Mouse (Mus musculus) heart, embryonic 10.5 days (tissue): Measurements from ENCODE around the gene Gpcpd1. TPM values are rescaled to one million over a fixed set of nuclear protein-coding genes. Genes with fewer than 3 reads are reported as not detected.
A peak's percentile ranks its signal among the peaks of the same experiment; 100 is the strongest.

Experiments
- DNase-seq: peaks from one replicate; pipeline ENCODE4 v3.0.0-alpha.2; 2017; ENCODE audit warnings: low spot score
- H3K27ac ChIP-seq: fragments of 300-500 bp; sonication (generic); 2 replicates; pipeline ENCODE4 v1.5.1; 2016; ENCODE audit warnings: mild to moderate bottlenecking
- H3K27me3 ChIP-seq: fragments of 300-500 bp; sonication (generic); 2 replicates; pipeline ENCODE4 v1.6.1; 2016; ENCODE audit warnings: mild to moderate bottlenecking; ENCODE audit not compliant: poor library complexity, insufficient read depth, severe bottlenecking
- H3K36me3 ChIP-seq: fragments of 300-500 bp; sonication (generic); 2 replicates; pipeline ENCODE4 v1.6.1; 2016; ENCODE audit warnings: mild to moderate bottlenecking, moderate library complexity
- H3K4me1 ChIP-seq: fragments of 300-500 bp; sonication (generic); 2 replicates; pipeline ENCODE4 v1.6.1; 2016; ENCODE audit warnings: mild to moderate bottlenecking
- H3K4me3 ChIP-seq: fragments of 300-500 bp; sonication (generic); 2 replicates; pipeline ENCODE4 v1.5.1; 2016; ENCODE audit warnings: mild to moderate bottlenecking, moderate library complexity
- H3K9me3 ChIP-seq: fragments of 300-500 bp; sonication (generic); 2 replicates; pipeline ENCODE4 v1.6.1; 2016; ENCODE audit warnings: mild to moderate bottlenecking, moderate library complexity
- WGBS: fragments of 180-500 bp; shearing (Covaris S2); methylation state at CpG from one replicate; pipeline ENCODE4 v1.1.7; 2016; 5-methylcytosine and 5-hydroxymethylcytosine counted together
- polyA plus RNA-seq: library from polyadenylated mRNA; unstranded; fragments of >200 nt; fragmentation: Nextera tagmentation; extraction: Ambion mirVana; gene quantifications from 2 replicates; pipeline ENCODE4 v1.2.1, GENCODE M21; 2016

Gene Gpcpd1
- polyA plus RNA-seq, 1 experiment from 2014 or later = 28.0 TPM

DNA sequence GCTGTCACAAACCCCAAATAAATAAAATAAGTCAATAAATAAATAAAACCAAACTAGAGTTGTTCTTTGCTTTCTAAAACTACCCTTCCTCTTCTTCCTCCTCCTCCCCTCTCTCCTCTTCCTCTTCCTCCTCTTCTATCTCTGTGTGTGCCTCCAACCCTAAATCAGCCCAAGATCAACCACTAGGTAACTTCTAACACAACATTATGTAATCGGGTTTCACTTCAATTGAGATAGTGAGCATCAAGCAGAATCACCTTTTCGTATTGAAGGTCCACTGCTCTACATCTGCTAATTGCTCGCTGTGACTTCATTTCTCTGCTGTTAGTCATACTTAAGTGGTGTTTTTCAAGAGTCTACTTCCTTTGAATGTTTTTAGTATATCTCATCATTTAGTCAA lies 8.8 kb downstream of the Gpcpd1 start:
- H3K27me3 ChIP-seq = no peaks in the 10 kb centered on the region
- H3K9me3 ChIP-seq = no peaks in the 10 kb centered on the region
- H3K4me3 ChIP-seq = no peak overlapping the region; the same call in 1 of the 2 replicates
- WGBS = 90% methylated on average over 3 of the region's 3 CpGs
- no peak for DNase-seq
- no peaks in the 10 kb centered on the region for H3K36me3 ChIP-seq
- peaks cover 16% of the 10 kb centered on the region for H3K4me1 ChIP-seq
- 0 out of 2 replicates have a peak overlapping the region, but pooled peaks have one; percentile 99 for H3K27ac ChIP-seq

GRCm38 (mm10) chr2:132578059-132578458 lies 9.5 kb downstream of the Gpcpd1 start:
- Histone ChIP-seq H3K27ac (peak overlapping the region; percentile 99), H3K4me3 (peak overlapping the region; percentile 87), H3K27me3 (no peaks in the 10 kb centered on the region), H3K4me1 (peaks cover 16% of the 10 kb centered on the region), H3K36me3 (no peaks in the 10 kb centered on the region), H3K9me3 (no peaks in the 10 kb centered on the region)
- peak; percentile 97 for DNase-seq
- under 1% methylated on average over 38 of the region's 38 CpGs for WGBS

GRCm38 (mm10) chr2:132577431-132577981 lies 10.0 kb downstream of the Gpcpd1 start:
- peaks cover 16% of the 10 kb centered on the region for H3K4me1 ChIP-seq
- WGBS = under 1% methylated on average over 41 of the region's 41 CpGs
- H3K9me3 ChIP-seq = no peaks in the 10 kb centered on the region
- peak; percentile 82 for DNase-seq
- H3K4me3 ChIP-seq = peak overlapping the region; percentile 87
- peak overlapping the region; percentile 99 for H3K27ac ChIP-seq
- no peaks in the 10 kb centered on the region for H3K27me3 ChIP-seq
- no peaks in the 10 kb centered on the region for H3K36me3 ChIP-seq

GRCm38 (mm10) chr2:132576522-132577135 lies 10.9 kb downstream of the Gpcpd1 start:
- no peak for DNase-seq
- H3K27ac ChIP-seq = peak overlapping the region; percentile 99; the same call in 1 of the 2 replicates

GRCm38 (mm10) chr2:132575759-132576439 lies 11.6 kb downstream of the Gpcpd1 start:
- Histone ChIP-seq H3K4me1 (peaks cover 16% of the 10 kb centered on the region), H3K27ac (no peak overlapping the region), H3K9me3 (no peaks in the 10 kb centered on the region), H3K4me3 (0 out of 2 replicates have a peak overlapping the region, but pooled peaks have one; percentile 6), H3K36me3 (peaks cover 10% of the 10 kb centered on the region), H3K27me3 (no peaks in the 10 kb centered on the region)
- no peak for DNase-seq
- WGBS = 80% methylated on average over 11 of the region's 11 CpGs

More at GRCm38 (mm10) chr2:132576522-132577135, 10.9 kb downstream of the Gpcpd1 start:
- Histone ChIP-seq H3K4me3 (peak overlapping the region; percentile 87), H3K4me1 (peaks cover 16% of the 10 kb centered on the region), H3K36me3 (peaks cover 4% of the 10 kb centered on the region; the same call in 1 of the 2 replicates), H3K9me3 (no peaks in the 10 kb centered on the region), H3K27me3 (no peaks in the 10 kb centered on the region)
- WGBS = 54% methylated on average over 3 of the region's 3 CpGs

GRCm38 (mm10) chr2:132575256-132575655 lies 12.3 kb downstream of the Gpcpd1 start:
- 75% methylated on average over 3 of the region's 3 CpGs for WGBS
- DNase-seq = no peak
- peaks cover 16% of the 10 kb centered on the region for H3K4me1 ChIP-seq
- H3K27me3 ChIP-seq = no peaks in the 10 kb centered on the region
- H3K9me3 ChIP-seq = no peaks in the 10 kb centered on the region
- H3K36me3 ChIP-seq = peaks cover 14% of the 10 kb centered on the region
- peak overlapping the region; percentile 0; the same call in 1 of the 2 replicates for H3K4me3 ChIP-seq
- H3K27ac ChIP-seq = no peak overlapping the region

- Histone ChIP-seq H3K4me3 (no peak overlapping the region), H3K36me3 (peaks cover 26% of the 10 kb centered on the region), H3K27me3 (no peaks in the 10 kb centered on the region), H3K9me3 (no peaks in the 10 kb centered on the region), H3K4me1 (peaks cover 16% of the 10 kb centered on the region), H3K27ac (no peak overlapping the region)
- DNase-seq = no peak
- 60% methylated on average over 2 of the region's 2 CpGs for WGBS
Observed at GRCm38 (mm10) chr2:132573280-132573679, 14.2 kb downstream of the Gpcpd1 start.

DNA sequence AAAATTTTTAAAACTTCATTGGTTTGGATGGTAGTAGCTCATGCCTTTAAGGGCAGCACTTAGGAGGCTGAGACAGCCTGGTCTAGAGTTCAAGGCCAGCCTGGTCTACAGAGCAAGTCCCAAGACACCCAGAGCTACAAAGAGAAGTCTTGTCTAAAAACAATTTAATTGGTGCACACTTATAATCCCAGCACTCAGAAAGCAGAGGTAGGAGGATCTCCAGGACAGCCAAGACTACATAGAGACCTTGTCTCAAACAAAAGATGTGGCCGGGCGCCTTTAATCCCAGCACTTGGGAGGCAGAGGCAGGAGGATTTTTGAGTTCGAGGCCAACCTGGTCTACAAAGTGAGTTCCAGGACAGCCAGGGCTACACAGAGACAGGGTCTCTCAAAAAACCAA lies 14.9 kb downstream of the Gpcpd1 start:
- Histone ChIP-seq H3K4me1 (peaks cover 16% of the 10 kb centered on the region), H3K36me3 (peaks cover 31% of the 10 kb centered on the region), H3K9me3 (no peaks in the 10 kb centered on the region), H3K4me3 (no peak overlapping the region), H3K27me3 (no peaks in the 10 kb centered on the region), H3K27ac (no peak overlapping the region)
- no peak for DNase-seq
- WGBS = 93% methylated on average over 3 of the region's 3 CpGs

DNA sequence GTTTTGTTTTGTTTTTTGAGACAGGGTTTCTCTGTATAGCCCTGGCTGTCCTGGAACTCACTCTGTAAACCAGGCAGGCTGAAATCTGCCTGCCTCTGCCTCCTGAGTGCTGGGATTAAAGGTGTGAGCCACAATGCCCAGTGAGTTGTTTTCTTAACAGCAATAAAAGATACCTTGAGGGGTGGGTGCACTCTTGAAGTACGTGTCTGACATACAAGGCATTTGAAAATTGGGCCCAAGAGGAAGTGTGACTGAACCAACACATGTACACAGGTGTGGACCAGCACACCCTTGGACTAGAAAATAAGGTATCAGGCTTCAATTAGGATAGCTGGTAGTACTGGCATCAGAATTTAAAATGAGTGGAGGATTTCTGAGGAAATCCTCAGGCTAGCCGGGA lies 16.2 kb downstream of the Gpcpd1 start:
- Histone ChIP-seq H3K9me3 (no peaks in the 10 kb centered on the region), H3K4me3 (no peak overlapping the region), H3K27ac (no peak overlapping the region), H3K36me3 (peaks cover 44% of the 10 kb centered on the region), H3K27me3 (no peaks in the 10 kb centered on the region), H3K4me1 (peaks cover 11% of the 10 kb centered on the region; the same call in 1 of the 2 replicates)
- no peak for DNase-seq
- WGBS = 90% methylated on average over 2 of the region's 2 CpGs

DNA sequence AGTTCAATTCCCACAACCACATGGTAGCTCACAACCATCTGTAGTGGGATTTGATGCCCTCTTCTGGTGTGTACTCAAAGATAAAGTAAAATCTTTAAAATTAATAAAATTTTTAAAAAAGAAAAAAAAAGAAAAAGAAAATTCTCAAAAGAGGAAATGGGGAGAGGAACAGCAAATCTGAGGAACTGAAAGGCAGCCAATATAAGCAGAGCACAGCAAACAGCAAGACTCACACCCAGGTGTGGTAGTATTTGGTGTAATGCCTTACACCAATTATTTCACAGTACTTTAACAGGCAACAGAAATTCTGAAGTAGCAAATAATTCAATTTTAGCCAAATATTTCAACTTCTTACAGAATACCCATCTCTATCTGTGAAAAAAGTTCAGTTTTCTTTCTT lies 16.7 kb downstream of the Gpcpd1 start:
- peaks cover 48% of the 10 kb centered on the region for H3K36me3 ChIP-seq
- no peak overlapping the region for H3K4me3 ChIP-seq

DNA sequence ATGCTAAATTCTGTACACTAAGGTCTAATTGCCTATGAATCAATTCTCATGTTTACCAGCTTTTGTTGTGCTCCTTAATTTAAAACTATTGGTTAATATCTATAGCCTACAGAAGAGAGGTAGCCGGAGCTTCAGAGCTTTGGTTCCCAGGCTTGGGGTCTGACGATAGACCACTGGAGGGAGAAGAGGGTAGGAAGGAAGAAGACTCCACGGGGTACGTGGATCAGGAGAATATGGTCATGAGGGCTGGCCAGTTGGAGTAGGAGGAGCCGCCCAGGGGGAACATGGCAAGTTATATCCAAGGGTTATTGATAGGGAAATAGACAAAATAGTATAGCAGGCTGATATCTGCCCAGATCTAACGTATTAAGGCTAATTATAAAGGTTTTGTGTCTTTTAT lies 17.8 kb downstream of the Gpcpd1 start:
- Histone ChIP-seq H3K36me3 (peaks cover 59% of the 10 kb centered on the region), H3K4me3 (no peak overlapping the region), H3K27me3 (no peaks in the 10 kb centered on the region), H3K27ac (no peak overlapping the region), H3K9me3 (no peaks in the 10 kb centered on the region), H3K4me1 (no peaks in the 10 kb centered on the region)
- 91% methylated on average over 6 of the region's 6 CpGs for WGBS
- no peak for DNase-seq

More for the DNA sequence above, 16.7 kb downstream of the Gpcpd1 start:
- no peak overlapping the region for H3K27ac ChIP-seq
- no peaks in the 10 kb centered on the region for H3K27me3 ChIP-seq
- H3K9me3 ChIP-seq = no peaks in the 10 kb centered on the region
- DNase-seq = no peak
- H3K4me1 ChIP-seq = peaks cover 9% of the 10 kb centered on the region; the same call in 1 of the 2 replicates

GRCm38 (mm10) chr2:132567414-132567813 lies 20.1 kb downstream of the Gpcpd1 start:
- Histone ChIP-seq H3K9me3 (no peaks in the 10 kb centered on the region), H3K4me3 (no peak overlapping the region), H3K36me3 (peaks cover 74% of the 10 kb centered on the region), H3K27me3 (no peaks in the 10 kb centered on the region), H3K4me1 (no peaks in the 10 kb centered on the region), H3K27ac (no peak overlapping the region)
- WGBS = 90% methylated on average over 2 of the region's 2 CpGs
- DNase-seq = no peak

DNA sequence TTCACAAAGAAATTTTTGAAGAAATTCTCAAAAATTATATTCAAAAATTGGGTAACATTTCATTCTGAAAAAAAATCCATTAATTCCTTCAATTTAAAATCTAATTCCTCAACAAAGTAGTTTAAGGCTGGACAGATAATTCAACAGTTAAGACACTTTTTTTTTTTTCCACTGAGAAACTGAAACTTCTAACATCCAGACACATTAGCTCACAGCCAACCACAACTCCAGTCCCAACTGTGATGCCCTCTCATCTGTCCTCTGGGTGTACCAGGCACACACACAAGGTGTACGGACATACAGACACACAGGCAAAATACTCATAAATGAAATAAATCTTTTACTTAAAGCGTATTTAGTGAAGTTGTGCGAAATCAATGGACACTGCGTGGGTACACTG lies 25.7 kb downstream of the Gpcpd1 start:
- WGBS = 95% methylated on average over 4 of the region's 4 CpGs
- H3K36me3 ChIP-seq = peaks cover 39% of the 10 kb centered on the region

More for the DNA sequence above, 25.7 kb downstream of the Gpcpd1 start:
- no peaks in the 10 kb centered on the region for H3K9me3 ChIP-seq
- H3K27me3 ChIP-seq = no peaks in the 10 kb centered on the region
- no peak overlapping the region for H3K27ac ChIP-seq
- H3K4me3 ChIP-seq = no peak overlapping the region
- no peaks in the 10 kb centered on the region for H3K4me1 ChIP-seq
- DNase-seq = no peak
